Mouse (Mus musculus) ES-E14 (cell line): ENCODE results near the gene Schip1. TPM values are rescaled to one million over a fixed set of nuclear protein-coding genes. Genes with fewer than 3 reads are reported as not detected.

ENCODE experiments used
- DNase-seq: peaks from one replicate; pipeline ENCODE4 v3.0.0-alpha.2; 2013; ENCODE audit warnings: low read depth, low spot score
- H3K27ac ChIP-seq: 2 replicates; pipeline ENCODE4 v1.5.1; 2012; ENCODE audit warnings: low read depth, mild to moderate bottlenecking, low read length, moderate library complexity, mixed read lengths; ENCODE audit not compliant: poor library complexity, insufficient read depth, severe bottlenecking
- H3K36me3 ChIP-seq: 2 replicates; pipeline ENCODE4 v1.6.1; 2012; ENCODE audit warnings: mild to moderate bottlenecking, low read length, moderate library complexity, mixed read lengths; ENCODE audit not compliant: control insufficient read depth, poor library complexity, insufficient read depth, severe bottlenecking
- H3K4me1 ChIP-seq, 2 experiments: fragments of 150-350 bp in 1 of 2; sonication (generic) in 1 of 2; 2 replicates each; pipeline ENCODE4 v1.6.1; 2012; ENCODE audit warnings: low read length in 2 of 2, mild to moderate bottlenecking in 1 of 2, mixed read lengths in 1 of 2; ENCODE audit not compliant: control insufficient read depth in 2 of 2, insufficient read depth in 2 of 2, poor library complexity in 1 of 2
- H3K4me3 ChIP-seq, 2 experiments: fragments of 150-350 bp in 1 of 2; sonication (generic) in 1 of 2; 2 replicates each; pipeline ENCODE4 v1.5.1; 2012; ENCODE audit warnings: low read length in 2 of 2, low read depth in 1 of 2, mild to moderate bottlenecking in 1 of 2, mixed read lengths in 1 of 2; ENCODE audit not compliant: insufficient read depth in 1 of 2, poor library complexity in 1 of 2, severe bottlenecking in 1 of 2
- H3K9ac ChIP-seq: 2 replicates; pipeline ENCODE4 v1.6.1; 2012; ENCODE audit warnings: low read depth, mild to moderate bottlenecking, low read length, mixed read lengths; ENCODE audit not compliant: poor library complexity, insufficient read depth, severe bottlenecking
- H3K9me3 ChIP-seq: fragments of 150-350 bp; sonication (generic); 2 replicates; pipeline ENCODE4 v1.6.1; 2012; ENCODE audit warnings: low read depth, mild to moderate bottlenecking, low read length; ENCODE audit not compliant: control insufficient read depth, insufficient read depth
- CHD2 ChIP-seq: IDR thresholded peaks from 2 replicates; pipeline ENCODE4 v1.6.1; 2014; ENCODE audit warnings: mild to moderate bottlenecking, low read depth, low read length, inconsistent platforms
- HCFC1 ChIP-seq: IDR thresholded peaks from 2 replicates; pipeline ENCODE4 v1.6.1; 2012; ENCODE audit warnings: low read length, inconsistent platforms, borderline replicate concordance; ENCODE audit not compliant: insufficient read depth
- MAFK ChIP-seq: IDR thresholded peaks from 2 replicates; pipeline ENCODE4 v1.6.1; 2014; ENCODE audit warnings: mild to moderate bottlenecking, low read depth, low read length, inconsistent platforms; ENCODE audit not compliant: insufficient read depth
- ZC3H11A ChIP-seq: IDR thresholded peaks from 2 replicates; pipeline ENCODE4 v1.6.1; 2012; ENCODE audit warnings: low read depth, mild to moderate bottlenecking, inconsistent platforms, low read length, borderline replicate concordance
- ZNF384 ChIP-seq: IDR thresholded peaks from 2 replicates; pipeline ENCODE4 v1.6.1; 2012; ENCODE audit warnings: low read depth, low read length, inconsistent platforms
- in situ Hi-C, 2 experiments: fragments of 600-800 bp; cut with MboI; formaldehyde crosslinking; loops; one replicate each; pipeline ENCODE4 v1.15.1; 2025; ENCODE audit warnings: low sequenced_read_pairs in 2 of 2, inconsistent platforms in 1 of 2; ENCODE audit not compliant: unreplicated experiment in 2 of 2
- total RNA-seq: library from RNA; depleted of rRNA; stranded (reverse); fragments of 300-350 nt; gene quantifications from 2 replicates; pipeline ENCODE4 v1.2.3, GENCODE M21; 2012

The Schip1 gene
- total RNA-seq, 1 experiment = 38.3 TPM

DNA sequence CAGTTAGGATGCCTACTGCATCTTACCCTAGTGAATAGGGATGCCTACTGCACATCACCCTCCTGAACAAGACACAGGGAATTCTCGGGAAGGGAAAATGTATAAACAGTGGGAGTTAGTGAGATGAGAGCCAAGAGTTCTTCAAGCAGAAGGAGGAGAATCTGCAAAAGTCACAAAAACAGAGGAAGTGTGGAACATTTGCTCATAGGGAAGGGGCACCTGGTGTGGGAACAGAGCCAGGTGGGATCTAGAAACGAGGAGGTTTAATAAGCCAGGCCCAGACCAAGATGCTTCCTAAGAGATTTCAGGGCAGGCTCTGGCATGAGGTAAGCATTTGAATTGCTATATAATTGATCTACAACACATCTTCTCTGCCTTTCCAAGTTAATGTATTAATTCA is 186.0 kb downstream of the Schip1 start:
- Histone ChIP-seq H3K4me1 (peaks cover 0 to 8% of the 10 kb centered on the region in 2 experiments; a peak in 2 of 4 replicates), H3K9ac (no peak overlapping the region), H3K9me3 (no peaks in the 10 kb centered on the region), H3K36me3 (no peaks in the 10 kb centered on the region), H3K4me3 (no peak overlapping the region), H3K27ac (no peak overlapping the region)
- DNase-seq = no peak
- in situ Hi-C loops = no loop called here
- no peak for TF ChIP-seq MAFK
- TF ChIP-seq ZNF384 = no peak
- no peak for TF ChIP-seq HCFC1
- no peak for TF ChIP-seq ZC3H11A
- no peak for TF ChIP-seq CHD2

DNA sequence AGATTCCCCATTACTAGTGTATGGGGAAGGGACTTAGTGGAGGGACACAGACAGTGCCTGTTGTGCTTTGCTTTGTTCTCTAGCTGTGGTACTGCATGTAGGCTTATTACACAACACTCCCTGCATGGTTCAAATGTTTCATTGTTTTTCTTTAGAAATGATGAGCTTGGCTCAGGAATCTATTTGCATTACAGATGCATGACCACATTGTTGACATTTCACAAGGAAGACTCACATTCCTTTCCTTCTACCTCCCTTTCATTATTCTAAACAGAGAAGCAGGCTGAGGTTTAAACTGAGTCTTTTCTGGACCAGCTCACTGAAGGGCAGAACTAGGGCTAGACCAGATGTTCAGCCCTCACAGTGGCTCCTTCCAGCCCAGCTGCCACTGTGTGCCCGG is 187.7 kb downstream of the Schip1 start:
- H3K9me3 ChIP-seq = no peaks in the 10 kb centered on the region
- no peak overlapping the region for H3K4me3 ChIP-seq
- no peaks in the 10 kb centered on the region; a peak in 1 of 4 replicates for H3K4me1 ChIP-seq
- H3K27ac ChIP-seq = no peak overlapping the region
- no peak overlapping the region for H3K9ac ChIP-seq
- H3K36me3 ChIP-seq = no peaks in the 10 kb centered on the region
- DNase-seq = no peak
- TF ChIP-seq ZC3H11A (no peak), MAFK (no peak), ZNF384 (no peak), CHD2 (no peak), HCFC1 (no peak)
- in situ Hi-C loops = no loop called here

DNA sequence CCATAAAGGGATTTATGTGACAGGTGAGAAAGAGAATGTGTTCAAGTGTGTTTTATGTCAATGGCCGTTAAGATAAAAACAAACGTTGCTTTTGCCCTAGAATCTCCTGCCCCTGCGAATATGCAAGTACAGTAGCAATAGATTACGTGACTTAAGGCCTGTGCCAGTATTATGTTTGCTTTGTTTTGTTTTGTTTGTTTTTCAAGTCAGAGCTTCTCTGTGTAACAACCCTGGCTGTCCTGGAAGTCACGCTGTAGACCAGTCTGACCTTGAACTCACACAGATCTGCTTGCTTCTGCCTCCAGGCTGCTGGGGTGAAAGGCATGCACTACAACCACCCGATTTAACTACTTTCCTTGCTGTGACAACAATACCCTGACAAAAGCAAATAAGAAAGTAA is 197.7 kb downstream of the Schip1 start:
- in situ Hi-C loops = no loop called here
- no peaks in the 10 kb centered on the region for H3K36me3 ChIP-seq
- no peaks in the 10 kb centered on the region for H3K4me1 ChIP-seq
- H3K4me3 ChIP-seq = no peak overlapping the region
- H3K27ac ChIP-seq = no peak overlapping the region
- DNase-seq = no peak
- no peak for TF ChIP-seq ZC3H11A
- no peak for TF ChIP-seq MAFK
- no peak for TF ChIP-seq CHD2
- TF ChIP-seq HCFC1 = no peak
- no peak for TF ChIP-seq ZNF384
- H3K9ac ChIP-seq = no peak overlapping the region
- H3K9me3 ChIP-seq = no peaks in the 10 kb centered on the region

DNA sequence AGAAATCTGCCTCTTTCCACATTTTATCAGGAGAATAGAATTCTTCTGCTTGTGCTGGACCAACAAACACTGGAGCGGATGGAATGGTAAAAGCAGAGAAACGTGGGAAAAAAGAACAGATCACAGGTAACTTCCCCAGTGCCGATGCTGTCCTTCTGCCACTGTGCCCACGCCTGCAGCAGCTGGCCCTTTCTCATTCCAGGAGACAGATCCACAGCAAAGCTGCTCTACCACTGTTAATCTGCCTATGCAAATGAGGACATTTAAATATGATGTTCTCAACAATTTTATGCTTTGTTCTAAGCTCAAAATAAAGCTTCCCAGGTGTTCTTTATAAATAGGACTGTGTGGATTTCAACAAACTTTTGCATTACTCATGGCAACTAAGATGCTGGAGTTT is 203.3 kb downstream of the Schip1 start:
- Histone ChIP-seq H3K9me3 (peaks cover 2% of the 10 kb centered on the region; the same call in 1 of the 2 replicates), H3K4me3 (no peak overlapping the region), H3K27ac (no peak overlapping the region), H3K36me3 (no peaks in the 10 kb centered on the region), H3K9ac (no peak overlapping the region), H3K4me1 (no peaks in the 10 kb centered on the region)
- in situ Hi-C loops = no loop called here
- DNase-seq = no peak
- TF ChIP-seq CHD2 (no peak), ZC3H11A (no peak), ZNF384 (no peak)

DNA sequence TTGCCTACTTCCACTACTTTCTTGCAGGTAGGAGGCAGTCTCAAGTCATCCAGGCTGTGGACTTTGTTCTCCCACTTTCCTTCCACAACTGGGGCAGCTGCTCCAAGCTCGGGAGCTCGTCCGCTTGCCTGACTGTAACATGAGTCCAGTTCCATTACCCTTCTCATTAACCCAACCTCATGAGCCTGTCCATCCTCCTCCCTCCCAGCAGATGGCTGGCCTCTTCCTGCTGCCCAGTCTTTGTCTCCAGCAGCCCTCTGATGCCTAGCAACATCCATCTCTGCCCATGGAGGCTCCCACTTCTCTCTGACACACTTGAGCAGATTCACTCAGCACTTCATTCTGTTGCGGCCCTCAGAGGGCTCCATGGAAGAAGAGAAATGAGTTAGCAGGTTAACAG is 204.6 kb downstream of the Schip1 start:
- Histone ChIP-seq H3K9me3 (peaks cover 2% of the 10 kb centered on the region; the same call in 1 of the 2 replicates), H3K36me3 (no peaks in the 10 kb centered on the region), H3K27ac (no peak overlapping the region), H3K9ac (no peak overlapping the region), H3K4me3 (no peak overlapping the region), H3K4me1 (no peaks in the 10 kb centered on the region)
- DNase-seq = no peak
- no peak for TF ChIP-seq MAFK
- no peak for TF ChIP-seq ZNF384
- TF ChIP-seq CHD2 = no peak
- TF ChIP-seq ZC3H11A = no peak
- TF ChIP-seq HCFC1 = no peak
- in situ Hi-C loops = no loop called here
